Mouse (Mus musculus) ES-E14 (cell line): ENCODE data around the gene Utrn. TPM values are rescaled to one million over a fixed set of nuclear protein-coding genes. Genes with fewer than 3 reads are reported as not detected.

Experiments
- DNase-seq: peaks from one replicate; pipeline ENCODE4 v3.0.0-alpha.2; 2013; ENCODE audit warnings: low read depth, low spot score
- H3K27ac ChIP-seq: 2 replicates; pipeline ENCODE4 v1.5.1; 2012; ENCODE audit warnings: low read depth, mild to moderate bottlenecking, low read length, moderate library complexity, mixed read lengths; ENCODE audit not compliant: poor library complexity, insufficient read depth, severe bottlenecking
- H3K36me3 ChIP-seq: 2 replicates; pipeline ENCODE4 v1.6.1; 2012; ENCODE audit warnings: mild to moderate bottlenecking, low read length, moderate library complexity, mixed read lengths; ENCODE audit not compliant: control insufficient read depth, poor library complexity, insufficient read depth, severe bottlenecking
- H3K4me1 ChIP-seq, 2 experiments: fragments of 150-350 bp in 1 of 2; sonication (generic) in 1 of 2; 2 replicates each; pipeline ENCODE4 v1.6.1; 2012; ENCODE audit warnings: low read length in 2 of 2, mild to moderate bottlenecking in 1 of 2, mixed read lengths in 1 of 2; ENCODE audit not compliant: control insufficient read depth in 2 of 2, insufficient read depth in 2 of 2, poor library complexity in 1 of 2
- H3K4me3 ChIP-seq, 2 experiments: fragments of 150-350 bp in 1 of 2; sonication (generic) in 1 of 2; 2 replicates each; pipeline ENCODE4 v1.5.1; 2012; ENCODE audit warnings: low read length in 2 of 2, low read depth in 1 of 2, mild to moderate bottlenecking in 1 of 2, mixed read lengths in 1 of 2; ENCODE audit not compliant: insufficient read depth in 1 of 2, poor library complexity in 1 of 2, severe bottlenecking in 1 of 2
- H3K9ac ChIP-seq: 2 replicates; pipeline ENCODE4 v1.6.1; 2012; ENCODE audit warnings: low read depth, mild to moderate bottlenecking, low read length, mixed read lengths; ENCODE audit not compliant: poor library complexity, insufficient read depth, severe bottlenecking
- H3K9me3 ChIP-seq: fragments of 150-350 bp; sonication (generic); 2 replicates; pipeline ENCODE4 v1.6.1; 2012; ENCODE audit warnings: low read depth, mild to moderate bottlenecking, low read length; ENCODE audit not compliant: control insufficient read depth, insufficient read depth
- CHD2 ChIP-seq: IDR thresholded peaks from 2 replicates; pipeline ENCODE4 v1.6.1; 2014; ENCODE audit warnings: mild to moderate bottlenecking, low read depth, low read length, inconsistent platforms
- HCFC1 ChIP-seq: IDR thresholded peaks from 2 replicates; pipeline ENCODE4 v1.6.1; 2012; ENCODE audit warnings: low read length, inconsistent platforms, borderline replicate concordance; ENCODE audit not compliant: insufficient read depth
- MAFK ChIP-seq: IDR thresholded peaks from 2 replicates; pipeline ENCODE4 v1.6.1; 2014; ENCODE audit warnings: mild to moderate bottlenecking, low read depth, low read length, inconsistent platforms; ENCODE audit not compliant: insufficient read depth
- ZC3H11A ChIP-seq: IDR thresholded peaks from 2 replicates; pipeline ENCODE4 v1.6.1; 2012; ENCODE audit warnings: low read depth, mild to moderate bottlenecking, inconsistent platforms, low read length, borderline replicate concordance
- ZNF384 ChIP-seq: IDR thresholded peaks from 2 replicates; pipeline ENCODE4 v1.6.1; 2012; ENCODE audit warnings: low read depth, low read length, inconsistent platforms
- in situ Hi-C, 2 experiments: fragments of 600-800 bp; cut with MboI; formaldehyde crosslinking; loops; one replicate each; pipeline ENCODE4 v1.15.1; 2025; ENCODE audit warnings: low sequenced_read_pairs in 2 of 2, inconsistent platforms in 1 of 2; ENCODE audit not compliant: unreplicated experiment in 2 of 2
- total RNA-seq: library from RNA; depleted of rRNA; stranded (reverse); fragments of 300-350 nt; gene quantifications from 2 replicates; pipeline ENCODE4 v1.2.3, GENCODE M21; 2012

Utrn gene
- total RNA-seq, 1 experiment, result 66.9 TPM

GRCm38 (mm10) chr10:12827778-12828177, 41.4 kb downstream of the Utrn start:
- TF ChIP-seq MAFK (no peak), ZC3H11A (no peak), CHD2 (no peak), ZNF384 (no peak), HCFC1 (no peak)
- no peak for DNase-seq
- Histone ChIP-seq H3K27ac (no peak overlapping the region), H3K9ac (no peak overlapping the region), H3K4me3 (no peak overlapping the region), H3K9me3 (no peaks in the 10 kb centered on the region), H3K36me3 (no peaks in the 10 kb centered on the region), H3K4me1 (peaks cover 0 to 3% of the 10 kb centered on the region in 2 experiments; a peak in 1 of 4 replicates)
- in situ Hi-C loops, result no loop called here

GRCm38 (mm10) chr10:12827306-12827705, 41.9 kb downstream of the Utrn start:
- no peak for DNase-seq
- TF ChIP-seq ZNF384, result no peak
- TF ChIP-seq MAFK, result no peak
- TF ChIP-seq CHD2, result no peak
- TF ChIP-seq ZC3H11A, result no peak
- no peak for TF ChIP-seq HCFC1
- Histone ChIP-seq H3K9me3 (no peaks in the 10 kb centered on the region), H3K4me1 (peaks cover 0 to 3% of the 10 kb centered on the region in 2 experiments; a peak in 1 of 4 replicates), H3K36me3 (no peaks in the 10 kb centered on the region), H3K27ac (no peak overlapping the region), H3K9ac (no peak overlapping the region), H3K4me3 (no peak overlapping the region)
- in situ Hi-C loops, result no loop called here

GRCm38 (mm10) chr10:12826760-12827281, 42.3 kb downstream of the Utrn start:
- Histone ChIP-seq H3K9ac (no peak overlapping the region), H3K4me1 (peaks cover 0 to 3% of the 10 kb centered on the region in 2 experiments; a peak in 1 of 4 replicates), H3K4me3 (no peak overlapping the region), H3K27ac (no peak overlapping the region), H3K9me3 (no peaks in the 10 kb centered on the region), H3K36me3 (no peaks in the 10 kb centered on the region)
- TF ChIP-seq CHD2, result no peak
- no peak for TF ChIP-seq ZNF384
- no peak for TF ChIP-seq MAFK
- no peak for TF ChIP-seq HCFC1
- TF ChIP-seq ZC3H11A, result no peak
- in situ Hi-C loops, result no loop called here
- DNase-seq, result no peak

- Histone ChIP-seq H3K36me3 (no peaks in the 10 kb centered on the region), H3K4me1 (peaks cover 0 to 3% of the 10 kb centered on the region in 2 experiments; a peak in 1 of 4 replicates), H3K4me3 (no peak overlapping the region), H3K9ac (no peak overlapping the region), H3K9me3 (no peaks in the 10 kb centered on the region), H3K27ac (no peak overlapping the region)
- in situ Hi-C loops, result no loop called here
- TF ChIP-seq HCFC1 (no peak), ZNF384 (no peak), MAFK (no peak), ZC3H11A (no peak), CHD2 (no peak)
- no peak for DNase-seq
Measured at GRCm38 (mm10) chr10:12824386-12824785, 44.8 kb downstream of the Utrn start.
